Mouse (Mus musculus) embryonic facial prominence, embryonic 10.5 days (tissue): ENCODE data around the gene Gins3. TPM values are rescaled to one million over a fixed set of nuclear protein-coding genes. Genes with fewer than 3 reads are reported as not detected.

ENCODE experiments used
- DNase-seq: peaks from one replicate; pipeline ENCODE4 v3.0.0-alpha.2; 2017; ENCODE audit warnings: low spot score
- H3K27ac ChIP-seq: fragments of 300-500 bp; sonication (generic); replicated peaks from 2 replicates; pipeline ENCODE4 v1.5.1; 2016; ENCODE audit warnings: mild to moderate bottlenecking
- H3K27me3 ChIP-seq: fragments of 300-500 bp; sonication (generic); replicated peaks from 2 replicates; pipeline ENCODE4 v1.6.1; 2016; ENCODE audit warnings: low read depth, mild to moderate bottlenecking; ENCODE audit not compliant: poor library complexity, severe bottlenecking
- H3K36me3 ChIP-seq: fragments of 300-500 bp; sonication (generic); replicated peaks from 2 replicates; pipeline ENCODE4 v1.6.1; 2016; ENCODE audit warnings: mild to moderate bottlenecking, moderate library complexity
- H3K4me1 ChIP-seq: fragments of 300-500 bp; sonication (generic); 2 replicates; pipeline ENCODE4 v1.6.1; 2016
- H3K4me3 ChIP-seq: fragments of 300-500 bp; sonication (generic); 2 replicates; pipeline ENCODE4 v1.5.1; 2016; ENCODE audit warnings: mild to moderate bottlenecking, moderate library complexity
- H3K9me3 ChIP-seq: fragments of 300-500 bp; sonication (generic); 2 replicates; pipeline ENCODE4 v1.6.1; 2016; ENCODE audit warnings: mild to moderate bottlenecking
- WGBS: fragments of 180-500 bp; shearing (Covaris S2); methylation state at CpG from one replicate; pipeline ENCODE4 v1.1.7; 2016; 5-methylcytosine and 5-hydroxymethylcytosine counted together
- polyA plus RNA-seq: library from polyadenylated mRNA; unstranded; fragments of >200 nt; fragmentation: Nextera tagmentation; extraction: Ambion mirVana; gene quantifications from 2 replicates; pipeline ENCODE4 v1.2.1, GENCODE M21; 2016

Gins3 gene
- polyA plus RNA-seq, 1 experiment from 2014 or later, result 32.2 TPM

DNA sequence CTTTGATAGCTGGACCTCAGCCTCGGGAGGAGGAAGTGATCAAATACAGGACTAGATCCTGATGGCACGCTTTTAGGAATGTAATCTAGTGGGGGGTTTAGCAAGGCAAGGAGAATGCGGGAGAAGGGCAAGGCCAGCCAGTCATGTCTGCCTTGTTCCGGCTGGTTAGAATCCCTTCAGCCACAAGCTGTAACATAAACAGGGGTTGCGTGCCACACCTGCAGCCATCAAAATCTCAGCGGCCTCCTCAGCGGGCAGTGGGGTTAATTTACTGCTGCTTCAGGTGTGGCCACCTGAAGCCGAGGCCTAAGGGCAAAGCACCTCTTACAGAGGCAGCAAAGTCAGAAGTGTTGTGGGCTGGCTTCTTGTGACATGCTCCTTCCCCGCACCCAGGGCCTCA, 43.4 kb downstream of the Gins3 start, which contains the start of gene Ndrg4:
Gene Ndrg4, plus strand, starts transcription at position 350 of the 400 bp plus-strand sequence.
- WGBS, result 37% methylated on average over 9 of the region's 9 CpGs

DNA sequence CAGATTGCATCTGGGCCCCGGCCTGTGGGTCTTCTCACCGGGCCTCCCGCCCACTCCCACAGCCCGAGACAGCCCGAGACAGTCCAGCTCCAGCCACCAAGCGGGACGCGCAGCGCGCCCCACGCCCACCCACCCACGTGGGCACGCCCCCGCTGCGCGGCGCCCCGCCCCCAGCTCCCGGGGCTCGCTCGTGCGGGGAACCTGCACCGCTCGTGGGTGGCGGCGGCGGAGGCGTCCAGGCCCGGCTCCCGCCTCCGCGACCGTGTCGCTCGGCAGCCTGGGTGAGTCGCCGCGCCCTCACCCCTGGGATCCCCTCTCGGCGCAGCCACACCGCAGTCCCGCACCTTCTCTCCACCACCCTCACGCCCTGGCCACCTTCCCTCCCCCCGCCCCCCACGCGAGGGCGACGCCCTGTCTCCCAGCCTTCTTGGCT, 44.4 kb downstream of the Gins3 start:
- H3K36me3 ChIP-seq, result no peaks in the 10 kb centered on the region
- H3K4me1 ChIP-seq, result peaks cover 17% of the 10 kb centered on the region
- peaks cover 93% of the 10 kb centered on the region for H3K27me3 ChIP-seq
- no peaks in the 10 kb centered on the region for H3K9me3 ChIP-seq
- peak overlapping the region; percentile 61 for H3K27ac ChIP-seq
- peak; percentile 34 for DNase-seq
- H3K4me3 ChIP-seq, result peak overlapping the region; percentile 68
- 1% methylated on average over 48 of the region's 48 CpGs for WGBS

More for the DNA sequence above, 43.4 kb downstream of the Gins3 start, which contains the start of gene Ndrg4:
- Histone ChIP-seq H3K4me1 (peaks cover 17% of the 10 kb centered on the region), H3K27me3 (peaks cover 93% of the 10 kb centered on the region), H3K36me3 (no peaks in the 10 kb centered on the region), H3K27ac (peak within 1 kb of the TSS; percentile 61), H3K9me3 (no peaks in the 10 kb centered on the region), H3K4me3 (peak within 1 kb of the TSS; percentile 68)
- no peak for DNase-seq

GRCm38 (mm10) chr8:95678024-95678611, 44.9 kb downstream of the Gins3 start:
- Histone ChIP-seq H3K27me3 (peaks cover 87% of the 10 kb centered on the region), H3K4me1 (peaks cover 17% of the 10 kb centered on the region), H3K27ac (peak overlapping the region; percentile 61; the same call in 1 of the 2 replicates), H3K4me3 (peak overlapping the region; percentile 68), H3K36me3 (no peaks in the 10 kb centered on the region), H3K9me3 (no peaks in the 10 kb centered on the region)
- WGBS, result under 1% methylated on average over 60 of the region's 70 CpGs
- DNase-seq, result peak; percentile 60

- Histone ChIP-seq H3K27ac (no peak overlapping the region), H3K9me3 (no peaks in the 10 kb centered on the region), H3K36me3 (no peaks in the 10 kb centered on the region), H3K27me3 (peaks cover 8% of the 10 kb centered on the region), H3K4me3 (no peak overlapping the region), H3K4me1 (no peaks in the 10 kb centered on the region)
- WGBS, result 86% methylated on average over 10 of the region's 10 CpGs
- DNase-seq, result no peak
These were observed 54.9 kb downstream of the Gins3 start for GRCm38 (mm10) chr8:95688073-95688672.

DNA sequence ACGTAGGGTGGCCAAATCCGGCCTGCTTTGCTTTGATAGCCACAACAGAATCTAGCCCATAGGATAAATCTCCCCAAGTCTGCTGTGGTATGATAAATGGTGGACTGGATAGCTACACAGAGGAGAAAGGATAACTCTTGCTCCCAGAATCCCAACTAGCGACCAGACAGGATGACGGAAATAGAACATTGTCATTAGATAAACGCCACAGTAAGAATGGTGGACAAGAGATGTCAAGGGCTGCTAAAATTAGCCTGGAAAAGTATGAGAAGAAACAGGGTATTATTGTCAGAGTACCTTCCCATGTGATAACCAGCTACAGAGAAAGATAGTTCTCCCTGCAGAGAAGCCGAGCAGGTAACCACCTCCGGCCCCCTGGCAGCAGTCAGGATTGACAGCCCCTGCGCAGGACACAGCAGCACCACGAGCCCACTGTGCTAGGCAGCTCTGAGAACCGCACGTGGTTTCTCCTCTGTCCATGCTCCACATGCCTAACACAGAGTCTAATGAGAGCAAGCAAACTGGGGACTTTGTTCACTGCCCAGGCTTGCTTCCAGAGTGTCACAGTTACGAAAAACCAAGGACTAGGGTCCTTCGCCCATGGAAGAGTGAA, 57.8 kb downstream of the Gins3 start:
- peaks cover 12% of the 10 kb centered on the region for H3K4me1 ChIP-seq
- peaks cover 32% of the 10 kb centered on the region for H3K27me3 ChIP-seq
- H3K36me3 ChIP-seq, result no peaks in the 10 kb centered on the region
- H3K9me3 ChIP-seq, result no peaks in the 10 kb centered on the region
- no peak overlapping the region for H3K4me3 ChIP-seq
- 84% methylated on average over 13 of the region's 13 CpGs for WGBS
- H3K27ac ChIP-seq, result no peak overlapping the region
- DNase-seq, result no peak

- Histone ChIP-seq H3K36me3 (no peaks in the 10 kb centered on the region), H3K4me1 (peaks cover 21% of the 10 kb centered on the region), H3K27ac (0 out of 2 replicates have a peak overlapping the region, but pooled peaks have one; percentile 4), H3K4me3 (no peak overlapping the region), H3K27me3 (peaks cover 60% of the 10 kb centered on the region), H3K9me3 (no peaks in the 10 kb centered on the region)
- WGBS, result 10% methylated on average over 6 of the region's 6 CpGs
- no peak for DNase-seq
These were observed 61.4 kb downstream of the Gins3 start for GRCm38 (mm10) chr8:95694631-95695030.

Other genes starting within 250 kb of the Gins3 start
- 141 and 148 TPM in 2 replicates for gene Cfap20, start 198.6 kb upstream of the Gins3 start, polyA plus RNA-seq
- gene Csnk2a2, start 143.4 kb upstream of the Gins3 start, polyA plus RNA-seq, result 12.6 and 15.2 TPM in 2 replicates
- 0.11 and 0.30 TPM in 2 replicates for gene Ccdc113, start 99.4 kb upstream of the Gins3 start, polyA plus RNA-seq
- gene Prss54, start 57.1 kb upstream of the Gins3 start, polyA plus RNA-seq, result not detected in 2 replicates
- gene Ndrg4, start 43.5 kb downstream of the Gins3 start, polyA plus RNA-seq, result 18.5 and 20.6 TPM in 2 replicates
- gene Setd6, start 82.4 kb downstream of the Gins3 start, polyA plus RNA-seq, result 19.9 and 21.0 TPM in 2 replicates
- gene Cnot1, start 174.0 kb downstream of the Gins3 start, polyA plus RNA-seq, result 112 and 114 TPM in 2 replicates
- gene Sap18b, start 191.9 kb downstream of the Gins3 start, polyA plus RNA-seq, result 381 and 383 TPM in 2 replicates
- gene Slc38a7, start 220.1 kb downstream of the Gins3 start, polyA plus RNA-seq, result 18.3 and 18.4 TPM in 2 replicates